Mouse (Mus musculus) embryonic facial prominence, embryonic 15.5 days (tissue): ENCODE data around the gene Myo18b. TPM values are rescaled to one million over a fixed set of nuclear protein-coding genes. Genes with fewer than 3 reads are reported as not detected.

ENCODE experiments used
- ATAC-seq: fragments of 200-750 bp; cut with Nextera tagmentation; 2 replicates; pipeline ENCODE4 v1.8.0; 2017; ENCODE audit warnings: low read depth, moderate TSS enrichment; ENCODE audit not compliant: insufficient number of reproducible peaks, low FRiP score, low TSS enrichment
- H3K27ac ChIP-seq: fragments of 300-500 bp; sonication (generic); replicated peaks from 2 replicates; pipeline ENCODE4 v1.5.1; 2015; ENCODE audit warnings: mild to moderate bottlenecking, inconsistent platforms
- H3K27me3 ChIP-seq: fragments of 300-500 bp; sonication (generic); 2 replicates; pipeline ENCODE4 v1.6.1; 2015; ENCODE audit warnings: inconsistent platforms
- H3K36me3 ChIP-seq: fragments of 300-500 bp; sonication (generic); 2 replicates; pipeline ENCODE4 v1.6.1; 2015; ENCODE audit warnings: mild to moderate bottlenecking, inconsistent platforms
- H3K4me1 ChIP-seq: fragments of 300-500 bp; sonication (generic); 2 replicates; pipeline ENCODE4 v1.6.1; 2015; ENCODE audit warnings: inconsistent platforms
- H3K4me2 ChIP-seq: fragments of 300-500 bp; sonication (generic); replicated peaks from 2 replicates; pipeline ENCODE4 v1.6.1; 2015; ENCODE audit warnings: mild to moderate bottlenecking, inconsistent platforms
- H3K4me3 ChIP-seq: fragments of 300-500 bp; sonication (generic); replicated peaks from 2 replicates; pipeline ENCODE4 v1.5.1; 2015; ENCODE audit warnings: mild to moderate bottlenecking, inconsistent platforms
- H3K9ac ChIP-seq: fragments of 300-500 bp; sonication (generic); 2 replicates; pipeline ENCODE4 v1.6.1; 2015; ENCODE audit warnings: inconsistent platforms
- H3K9me3 ChIP-seq: fragments of 300-500 bp; sonication (generic); replicated peaks from 2 replicates; pipeline ENCODE4 v1.6.1; 2016; ENCODE audit warnings: inconsistent platforms
- WGBS: fragments of 180-500 bp; shearing (Covaris S2); methylation state at CpG from one replicate; pipeline ENCODE4 v1.1.7; 2015; 5-methylcytosine and 5-hydroxymethylcytosine counted together
- polyA plus RNA-seq: library from polyadenylated mRNA; unstranded; fragments of >200 nt; fragmentation: Nextera tagmentation; extraction: Ambion mirVana; gene quantifications from 2 replicates; pipeline ENCODE4 v1.2.1, GENCODE M21; 2015

Myo18b gene
- polyA plus RNA-seq, 1 experiment from 2014 or later = 2.6 TPM

DNA sequence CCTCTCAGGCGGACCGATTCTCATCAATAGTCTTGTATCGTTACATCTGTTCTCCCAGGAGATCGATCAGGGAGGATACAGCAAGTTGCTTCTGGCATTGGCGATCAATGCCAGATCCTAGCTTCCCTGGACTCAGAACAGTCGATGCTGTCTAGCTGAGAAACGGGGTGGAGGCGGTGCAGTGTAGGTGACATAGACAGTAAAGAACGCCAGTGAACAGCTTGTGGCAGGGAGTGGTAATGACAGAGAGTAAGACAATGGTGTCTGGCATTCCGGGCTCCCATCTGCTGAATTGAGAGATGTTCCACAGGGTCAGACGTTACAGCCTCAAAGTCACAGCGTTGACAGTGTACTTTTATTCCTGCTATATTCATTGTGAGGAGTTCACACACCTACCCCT, 155.5 kb downstream of the Myo18b start:
- ATAC-seq = no peak
- Histone ChIP-seq H3K4me2 (no peak overlapping the region), H3K4me3 (no peak overlapping the region), H3K9me3 (no peaks in the 10 kb centered on the region), H3K27ac (no peak overlapping the region), H3K36me3 (no peaks in the 10 kb centered on the region), H3K9ac (no peak overlapping the region), H3K27me3 (no peaks in the 10 kb centered on the region), H3K4me1 (no peaks in the 10 kb centered on the region)
- WGBS = 73% methylated on average over 12 of the region's 12 CpGs

DNA sequence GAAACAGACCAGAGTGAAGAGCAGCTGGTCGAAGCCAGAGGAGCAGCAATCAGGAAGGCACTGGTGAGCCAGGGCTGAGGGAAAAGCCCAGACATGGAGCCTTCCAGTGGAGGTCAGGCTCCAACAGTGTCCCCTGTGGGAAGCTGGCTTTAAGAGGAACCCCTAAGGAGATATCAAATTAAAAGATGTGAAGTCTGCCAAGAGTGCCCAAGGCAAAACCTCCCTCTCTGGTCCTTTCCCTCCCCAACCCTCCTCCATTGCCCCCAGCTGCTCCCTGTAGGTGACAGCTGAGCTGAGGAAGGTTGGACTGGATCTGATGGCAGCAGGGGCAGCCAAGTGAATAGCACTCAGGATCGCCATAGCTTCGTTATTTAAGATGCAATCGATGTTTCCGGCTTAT, 161.1 kb downstream of the Myo18b start:
- no peak for ATAC-seq
- WGBS = 75% methylated on average over 5 of the region's 5 CpGs
- H3K4me2 ChIP-seq = no peak overlapping the region

DNA sequence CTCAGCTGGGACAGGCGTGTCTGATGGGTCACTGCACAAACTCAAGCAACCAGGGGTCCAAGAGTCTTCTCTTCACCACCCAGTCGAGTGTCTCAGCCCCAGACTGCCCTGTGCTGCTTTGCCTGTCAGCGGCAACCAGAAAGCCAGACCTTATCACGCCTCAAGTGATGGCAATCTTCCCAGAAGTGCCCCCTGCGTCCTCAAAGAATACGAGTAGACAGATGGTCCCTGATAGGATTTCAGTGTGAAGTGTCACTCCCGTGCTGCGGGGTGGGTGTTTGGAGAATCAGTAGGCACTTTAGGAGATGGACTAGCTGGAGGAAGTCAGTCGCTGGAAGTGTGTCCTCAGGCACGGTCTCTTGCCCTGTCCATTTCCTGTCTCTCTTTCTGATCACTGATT, 165.6 kb downstream of the Myo18b start:
- no peaks in the 10 kb centered on the region for H3K4me1 ChIP-seq
- H3K4me3 ChIP-seq = no peak overlapping the region
- H3K9ac ChIP-seq = no peak overlapping the region
- H3K9me3 ChIP-seq = no peaks in the 10 kb centered on the region
- ATAC-seq = no peak
- no peak overlapping the region for H3K27ac ChIP-seq
- H3K4me2 ChIP-seq = no peak overlapping the region
- 55% methylated on average over 10 of the region's 10 CpGs for WGBS
- no peaks in the 10 kb centered on the region for H3K36me3 ChIP-seq
- no peaks in the 10 kb centered on the region for H3K27me3 ChIP-seq

More for the DNA sequence above, 161.1 kb downstream of the Myo18b start:
- no peaks in the 10 kb centered on the region for H3K9me3 ChIP-seq
- no peaks in the 10 kb centered on the region for H3K4me1 ChIP-seq
- no peaks in the 10 kb centered on the region for H3K27me3 ChIP-seq
- H3K4me3 ChIP-seq = no peak overlapping the region
- no peak overlapping the region for H3K27ac ChIP-seq
- H3K36me3 ChIP-seq = no peaks in the 10 kb centered on the region
- no peak overlapping the region for H3K9ac ChIP-seq

DNA sequence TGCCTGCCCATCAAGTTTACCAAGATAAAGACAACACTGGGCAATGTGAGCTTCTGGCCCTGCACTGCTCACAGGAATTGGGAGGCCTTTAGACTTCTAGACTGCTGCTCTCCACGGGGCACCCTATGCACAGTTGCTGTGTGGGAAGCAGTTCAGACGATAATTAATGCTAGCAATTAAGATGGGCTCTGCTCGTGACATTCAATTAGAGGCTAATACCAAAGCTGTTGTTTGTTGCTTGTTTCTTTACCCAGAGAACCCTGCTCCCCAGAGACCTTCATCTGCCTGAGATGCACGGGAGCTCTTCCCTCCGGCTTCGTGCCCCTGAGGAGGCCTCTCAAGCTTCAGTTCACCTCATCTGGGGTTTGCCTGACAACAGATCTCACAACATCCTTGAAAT, 167.7 kb downstream of the Myo18b start:
- Histone ChIP-seq H3K27me3 (no peaks in the 10 kb centered on the region), H3K4me3 (no peak overlapping the region), H3K9ac (no peak overlapping the region), H3K4me1 (no peaks in the 10 kb centered on the region), H3K4me2 (no peak overlapping the region), H3K27ac (no peak overlapping the region), H3K9me3 (no peaks in the 10 kb centered on the region), H3K36me3 (no peaks in the 10 kb centered on the region)
- ATAC-seq = no peak
- 54% methylated on average over 6 of the region's 6 CpGs for WGBS

DNA sequence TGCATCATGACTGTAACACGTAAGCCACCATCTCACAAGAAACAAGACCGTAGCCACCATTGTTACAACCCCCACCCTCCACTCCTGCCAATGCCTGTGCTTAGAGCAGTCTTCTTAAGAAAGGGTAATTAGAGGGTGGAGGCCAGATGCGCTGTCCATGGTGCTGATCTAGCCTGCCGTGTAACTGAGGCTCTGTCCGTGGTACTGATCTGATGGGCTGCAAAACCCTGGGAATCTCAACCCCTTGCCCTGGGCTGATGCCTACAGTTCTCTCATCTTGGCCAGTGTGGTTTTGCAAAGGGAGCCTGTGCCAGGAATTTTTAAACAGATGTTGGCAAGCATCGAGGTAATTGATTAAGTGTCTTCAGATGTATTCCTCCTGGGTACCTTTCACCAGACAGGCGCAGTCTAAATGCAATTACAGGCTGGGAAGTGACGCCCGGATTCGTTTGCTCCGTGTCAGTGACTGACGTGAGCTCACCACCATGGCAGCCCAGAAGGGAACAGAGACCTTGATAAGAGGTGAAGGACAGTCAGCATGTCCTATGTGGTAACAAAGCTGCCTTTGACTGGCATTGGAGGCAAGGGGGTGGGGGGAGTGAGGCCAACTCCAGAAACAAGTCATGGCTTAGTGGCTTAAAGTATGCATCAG, 177.4 kb downstream of the Myo18b start:
- Histone ChIP-seq H3K9ac (no peak overlapping the region), H3K27ac (no peak overlapping the region), H3K27me3 (no peaks in the 10 kb centered on the region), H3K4me3 (no peak overlapping the region), H3K9me3 (no peaks in the 10 kb centered on the region), H3K36me3 (no peaks in the 10 kb centered on the region), H3K4me1 (no peaks in the 10 kb centered on the region), H3K4me2 (no peak overlapping the region)
- ATAC-seq = no peak
- WGBS = 42% methylated on average over 12 of the region's 12 CpGs

DNA sequence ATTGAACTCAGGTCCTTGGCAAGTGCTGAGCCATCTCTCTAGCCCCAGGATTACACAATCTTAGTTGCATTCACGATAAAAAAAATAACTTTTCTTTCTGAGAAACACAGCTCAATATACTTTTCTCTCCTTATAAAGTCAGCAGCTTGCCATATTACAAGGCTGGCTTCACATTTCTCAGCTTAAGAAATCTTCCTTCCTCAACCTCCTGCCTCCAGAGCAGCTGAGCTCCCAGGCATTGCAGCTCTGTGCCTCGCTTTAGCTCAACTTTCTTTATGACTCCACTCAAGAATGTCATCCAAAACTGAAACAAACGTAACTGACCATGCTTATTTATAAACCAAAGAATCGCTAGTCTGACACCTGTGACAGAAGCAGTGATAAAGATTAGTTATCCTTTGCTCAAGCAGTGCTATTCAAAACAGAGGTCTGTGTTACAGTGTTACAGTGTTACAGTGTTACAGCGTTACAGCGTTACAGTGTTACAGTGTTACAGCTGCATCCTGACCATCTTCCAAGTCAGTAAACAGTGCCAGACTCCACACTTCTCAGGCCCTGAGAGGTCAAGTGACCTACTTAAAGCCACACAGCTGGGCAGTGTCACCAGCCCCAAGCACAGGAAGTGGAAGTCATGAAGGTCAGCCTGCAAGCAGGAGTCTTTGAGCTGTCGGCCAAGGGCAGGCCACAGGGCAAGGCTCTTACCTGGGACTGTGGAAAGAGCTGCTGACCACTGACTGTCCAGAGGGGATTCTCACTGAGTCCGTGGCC, 181.3 kb downstream of the Myo18b start:
- no peak for ATAC-seq
- no peaks in the 10 kb centered on the region for H3K27me3 ChIP-seq

DNA sequence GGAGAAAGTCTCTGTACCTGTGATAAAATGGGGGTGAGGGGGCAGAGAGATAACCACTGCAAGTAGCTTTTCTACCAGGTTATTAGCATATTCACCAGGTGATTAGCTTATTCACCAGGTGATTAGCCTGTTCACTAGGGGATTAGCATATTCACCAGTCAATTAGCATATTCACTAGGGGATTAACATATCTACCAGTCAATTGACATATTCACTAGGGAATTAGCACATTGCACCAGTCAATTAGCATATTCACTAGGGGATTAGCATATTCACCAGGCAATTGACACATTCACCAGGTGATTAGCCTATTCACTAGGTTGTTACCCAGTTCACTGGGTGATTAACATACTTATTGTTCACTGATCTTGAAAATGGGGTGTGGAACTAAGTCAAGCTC, 186.3 kb downstream of the Myo18b start:
- Histone ChIP-seq H3K27me3 (no peaks in the 10 kb centered on the region), H3K36me3 (no peaks in the 10 kb centered on the region), H3K4me1 (no peaks in the 10 kb centered on the region), H3K4me3 (no peak overlapping the region), H3K9ac (no peak overlapping the region), H3K27ac (no peak overlapping the region), H3K9me3 (no peaks in the 10 kb centered on the region), H3K4me2 (no peak overlapping the region)
- no peak for ATAC-seq

More for the DNA sequence above, 181.3 kb downstream of the Myo18b start:
- H3K36me3 ChIP-seq = no peaks in the 10 kb centered on the region
- H3K9ac ChIP-seq = no peak overlapping the region
- no peaks in the 10 kb centered on the region for H3K9me3 ChIP-seq
- no peaks in the 10 kb centered on the region for H3K4me1 ChIP-seq
- H3K4me2 ChIP-seq = no peak overlapping the region
- no peak overlapping the region for H3K27ac ChIP-seq
- WGBS = 53% methylated on average over 8 of the region's 8 CpGs
- H3K4me3 ChIP-seq = no peak overlapping the region

DNA sequence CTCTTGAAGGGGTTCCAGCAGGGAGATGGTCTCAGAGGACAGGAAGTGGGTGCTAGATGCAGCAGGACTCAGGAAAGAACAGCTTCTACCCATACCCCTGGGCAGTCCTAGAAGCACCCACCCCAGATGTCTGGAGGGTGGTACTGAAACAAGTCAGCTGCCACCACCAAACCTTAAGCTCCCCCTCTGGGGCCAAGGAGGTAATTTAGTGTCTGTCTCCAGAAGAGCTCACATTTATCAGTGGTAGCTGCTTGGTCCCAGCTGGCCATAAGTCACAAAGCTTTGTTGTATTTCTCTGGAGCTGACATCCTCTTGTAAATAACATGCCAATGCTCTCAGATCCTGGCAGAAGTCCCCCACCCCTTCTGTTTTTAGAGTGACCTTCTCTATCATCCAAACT, 187.7 kb downstream of the Myo18b start:
- no peak for ATAC-seq

DNA sequence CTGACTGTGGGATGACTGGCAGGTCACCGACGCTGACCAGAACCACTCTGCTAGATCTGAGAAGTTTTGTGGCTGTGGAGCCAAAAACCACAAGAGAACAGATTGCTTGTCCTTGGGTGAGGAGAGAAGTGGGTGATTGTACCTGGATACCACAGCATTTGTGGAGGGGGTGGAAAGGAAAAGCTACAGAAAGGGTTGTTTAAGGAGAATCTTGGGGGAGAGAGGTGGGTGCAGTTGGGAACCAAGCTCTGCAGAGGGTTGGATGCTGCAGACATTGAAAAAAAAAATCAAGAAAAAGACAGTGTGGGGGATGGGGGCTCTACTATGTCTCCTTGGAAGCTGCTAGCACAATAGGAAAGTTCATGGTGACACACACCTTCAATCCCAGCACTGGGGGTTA, 188.7 kb downstream of the Myo18b start:
- Histone ChIP-seq H3K27me3 (no peaks in the 10 kb centered on the region), H3K9me3 (no peaks in the 10 kb centered on the region), H3K4me2 (no peak overlapping the region), H3K27ac (no peak overlapping the region), H3K4me3 (no peak overlapping the region), H3K36me3 (no peaks in the 10 kb centered on the region), H3K9ac (no peak overlapping the region), H3K4me1 (no peaks in the 10 kb centered on the region)
- ATAC-seq = no peak
- 85% methylated on average over 2 of the region's 2 CpGs for WGBS

More for the DNA sequence above, 187.7 kb downstream of the Myo18b start:
- Histone ChIP-seq H3K4me2 (no peak overlapping the region), H3K27me3 (no peaks in the 10 kb centered on the region), H3K4me3 (no peak overlapping the region), H3K4me1 (no peaks in the 10 kb centered on the region), H3K27ac (no peak overlapping the region), H3K36me3 (no peaks in the 10 kb centered on the region), H3K9ac (no peak overlapping the region), H3K9me3 (no peaks in the 10 kb centered on the region)

DNA sequence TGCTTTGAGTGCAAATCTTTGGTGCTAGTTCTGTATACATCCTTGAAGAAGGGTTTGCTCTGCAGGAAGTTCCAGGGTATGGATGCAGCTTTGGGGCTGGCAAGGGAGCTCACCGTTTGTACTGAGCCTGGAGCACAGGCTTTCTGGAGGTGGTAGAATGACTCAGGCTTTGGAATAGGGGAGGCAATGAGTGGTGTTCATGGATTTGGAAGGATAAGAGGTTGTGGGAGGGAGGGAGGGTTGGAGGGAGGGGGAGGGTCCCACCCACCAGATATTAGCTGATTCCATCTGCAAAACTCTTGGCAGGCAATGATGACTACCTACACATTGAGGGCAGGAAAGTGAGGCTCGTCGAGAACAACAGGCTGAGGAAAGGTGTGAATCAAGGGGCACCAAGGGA, 195.4 kb downstream of the Myo18b start:
- H3K27me3 ChIP-seq = no peaks in the 10 kb centered on the region
- WGBS = 67% methylated on average over 3 of the region's 3 CpGs

DNA sequence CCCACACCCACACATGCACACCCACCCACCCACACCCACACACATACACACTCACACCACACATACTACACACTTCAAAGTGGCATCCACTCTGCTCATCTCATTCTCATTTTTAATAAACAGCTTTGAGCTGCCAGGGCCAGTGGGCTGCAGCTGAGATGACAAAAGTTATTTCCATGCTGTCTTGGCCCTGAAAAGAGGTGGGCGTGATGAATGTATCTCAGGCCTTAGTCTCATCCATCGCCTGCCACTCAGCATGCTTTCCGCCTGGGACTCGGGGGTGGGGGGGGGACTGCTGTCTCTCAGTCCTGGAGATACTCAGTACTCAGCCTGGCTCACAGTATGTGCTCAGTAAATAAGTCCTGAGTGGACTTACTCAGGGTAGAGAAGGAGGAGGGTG, 199.5 kb downstream of the Myo18b start:
- Histone ChIP-seq H3K4me1 (no peaks in the 10 kb centered on the region), H3K27ac (no peak overlapping the region), H3K4me2 (no peak overlapping the region), H3K9me3 (no peaks in the 10 kb centered on the region), H3K9ac (no peak overlapping the region), H3K36me3 (no peaks in the 10 kb centered on the region), H3K4me3 (no peak overlapping the region), H3K27me3 (no peaks in the 10 kb centered on the region)
- WGBS = 85% methylated on average over 4 of the region's 4 CpGs
- no peak for ATAC-seq

More for the DNA sequence above, 195.4 kb downstream of the Myo18b start:
- ATAC-seq = no peak
- H3K4me2 ChIP-seq = no peak overlapping the region
- no peak overlapping the region for H3K27ac ChIP-seq
- no peaks in the 10 kb centered on the region for H3K4me1 ChIP-seq
- H3K4me3 ChIP-seq = no peak overlapping the region
- H3K9me3 ChIP-seq = no peaks in the 10 kb centered on the region
- no peaks in the 10 kb centered on the region for H3K36me3 ChIP-seq
- no peak overlapping the region for H3K9ac ChIP-seq

DNA sequence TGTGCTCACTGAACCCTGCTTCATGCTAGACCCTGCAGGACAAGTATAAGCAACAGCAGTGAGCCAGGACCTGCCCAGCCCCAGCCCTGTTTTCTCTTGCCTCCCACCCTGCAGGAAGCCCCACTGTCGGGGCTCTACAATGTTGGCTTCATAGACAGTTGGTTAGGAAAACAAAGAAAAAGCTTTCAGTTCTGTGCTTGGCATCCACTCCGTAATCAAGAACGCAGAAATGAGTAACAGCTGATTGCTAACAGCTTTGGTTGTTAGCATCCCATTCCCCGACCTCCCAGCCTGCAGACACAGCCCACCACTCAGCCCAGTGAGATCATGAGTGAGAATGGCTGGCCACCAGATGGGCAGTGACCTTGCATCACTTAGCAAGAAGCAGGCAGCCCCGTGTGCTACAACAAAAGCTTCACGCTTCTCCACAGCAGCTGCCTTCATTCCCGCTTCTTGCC, 200.9 kb downstream of the Myo18b start:
- WGBS = 28% methylated on average over 7 of the region's 7 CpGs
- H3K36me3 ChIP-seq = no peaks in the 10 kb centered on the region
- H3K4me1 ChIP-seq = no peaks in the 10 kb centered on the region
- H3K4me2 ChIP-seq = no peak overlapping the region
- no peak for ATAC-seq
- no peaks in the 10 kb centered on the region for H3K27me3 ChIP-seq
- H3K9ac ChIP-seq = no peak overlapping the region
- no peaks in the 10 kb centered on the region for H3K9me3 ChIP-seq
- H3K27ac ChIP-seq = peak overlapping the region; percentile 34; the same call in 1 of the 2 replicates
- H3K4me3 ChIP-seq = no peak overlapping the region
